Mouse (Mus musculus) heart, embryonic 11.5 days (tissue): Measurements from ENCODE around the gene Vcam1. TPM values are rescaled to one million over a fixed set of nuclear protein-coding genes. Genes with fewer than 3 reads are reported as not detected.

Experiments used
- ATAC-seq: fragments of 200-750 bp; cut with Nextera tagmentation; replicated peaks from 2 replicates; pipeline ENCODE4 v1.8.0; 2017; ENCODE audit warnings: moderate library complexity; ENCODE audit not compliant: insufficient number of reproducible peaks, low FRiP score, low TSS enrichment
- H3K27ac ChIP-seq: fragments of 300-500 bp; sonication (generic); 2 replicates; pipeline ENCODE4 v1.5.1; 2014; ENCODE audit warnings: mild to moderate bottlenecking, low read depth, low read length
- H3K27me3 ChIP-seq: fragments of 300-500 bp; sonication (generic); 2 replicates; pipeline ENCODE4 v1.6.1; 2014; ENCODE audit warnings: mild to moderate bottlenecking, low read length, mixed read lengths; ENCODE audit not compliant: control insufficient read depth, insufficient read depth
- H3K36me3 ChIP-seq: fragments of 300-500 bp; sonication (generic); 2 replicates; pipeline ENCODE4 v1.6.1; 2014; ENCODE audit warnings: mild to moderate bottlenecking, low read length, moderate library complexity, mixed read lengths; ENCODE audit not compliant: control insufficient read depth, insufficient read depth
- H3K4me1 ChIP-seq: fragments of 300-500 bp; sonication (generic); 2 replicates; pipeline ENCODE4 v1.6.1; 2014; ENCODE audit warnings: low read length; ENCODE audit not compliant: control insufficient read depth, insufficient read depth
- H3K4me2 ChIP-seq: fragments of 300-500 bp; sonication (generic); 2 replicates; pipeline ENCODE4 v1.6.1; 2014; ENCODE audit warnings: mild to moderate bottlenecking, moderate library complexity
- H3K4me3 ChIP-seq: fragments of 300-500 bp; sonication (generic); 2 replicates; pipeline ENCODE4 v1.5.1; 2014; ENCODE audit warnings: low read depth, low read length
- H3K9ac ChIP-seq: fragments of 300-500 bp; sonication (generic); 2 replicates; pipeline ENCODE4 v1.6.1; 2014; ENCODE audit warnings: mild to moderate bottlenecking, low read depth, low read length, moderate library complexity
- H3K9me3 ChIP-seq: fragments of 300-500 bp; sonication (generic); replicated peaks from 2 replicates; pipeline ENCODE4 v1.6.1; 2016; ENCODE audit warnings: low read length; ENCODE audit not compliant: control insufficient read depth
- WGBS: fragments of 180-500 bp; shearing (Covaris S2); extraction: QIAGEN DNeasy Blood & Tissue Kit; methylation state at CpG from one replicate; pipeline ENCODE4 v1.1.7; 2014; ENCODE audit not compliant: insufficient replicate concordance; 5-methylcytosine and 5-hydroxymethylcytosine counted together
- polyA plus RNA-seq: library from polyadenylated mRNA; unstranded; fragments of >200 nt; fragmentation: Nextera tagmentation; extraction: Ambion mirVana; gene quantifications from 2 replicates; pipeline ENCODE4 v1.2.1, GENCODE M21; 2014

Vcam1 gene
- polyA plus RNA-seq, 1 experiment from 2014 or later, result 60.9 TPM

DNA sequence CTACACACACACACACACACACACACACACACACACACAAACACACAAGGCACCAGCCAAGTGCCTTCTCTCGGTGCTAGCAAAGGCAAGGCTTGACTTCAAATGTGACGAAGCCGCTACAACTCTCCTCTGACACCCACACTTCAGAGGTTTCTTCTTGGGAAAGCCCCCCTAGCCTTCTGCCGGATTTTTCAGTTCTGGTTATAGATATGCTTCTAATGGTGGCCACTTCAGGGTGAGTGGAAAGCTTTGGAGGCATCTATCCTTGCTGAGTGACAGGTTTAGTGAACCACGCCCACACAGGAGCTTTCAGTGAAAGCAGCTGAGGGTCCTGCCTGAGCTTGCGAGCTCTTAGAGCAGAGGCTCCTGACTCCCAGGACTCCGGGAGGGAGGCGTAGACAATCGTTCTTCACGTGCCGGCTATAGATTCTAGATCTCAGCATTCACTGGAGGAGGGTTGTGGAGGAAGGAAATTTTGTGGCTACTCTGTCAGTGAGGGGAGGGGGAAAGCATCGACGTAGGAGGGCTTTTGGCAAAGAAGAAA lies 28.0 kb upstream of the Vcam1 start:
- no peak overlapping the region for H3K9ac ChIP-seq
- 57% methylated on average over 13 of the region's 13 CpGs for WGBS
- ATAC-seq, result no peak

DNA sequence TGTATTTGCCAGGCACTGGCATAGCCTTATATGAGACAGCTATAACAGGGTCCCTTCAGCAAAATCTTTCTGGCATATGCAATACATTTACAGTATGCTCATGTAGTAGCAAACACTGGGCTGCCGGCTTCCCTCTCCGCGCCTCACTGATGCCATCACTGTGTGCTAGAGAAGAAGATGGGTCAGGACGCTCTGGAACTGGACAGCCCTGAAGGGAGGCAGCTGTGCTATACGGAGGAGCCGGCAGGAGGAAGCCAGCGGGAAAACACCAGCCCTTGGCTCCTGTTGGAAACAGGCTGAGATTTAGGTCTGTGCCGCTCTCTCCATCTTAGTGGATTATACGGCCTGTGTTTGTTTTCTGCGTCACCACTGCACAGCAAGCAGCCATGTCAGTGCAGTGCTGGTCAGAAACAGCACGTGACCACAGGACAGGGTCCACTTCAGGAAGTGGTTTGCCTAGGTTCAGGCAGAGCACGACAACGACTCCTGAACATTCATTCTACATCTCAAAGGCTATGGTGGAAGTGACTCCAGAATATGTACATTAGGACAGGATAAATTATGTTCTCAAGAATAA lies 20.7 kb upstream of the Vcam1 start:
- H3K4me2 ChIP-seq, result no peak overlapping the region
- no peaks in the 10 kb centered on the region for H3K27me3 ChIP-seq
- no peak for ATAC-seq
- no peaks in the 10 kb centered on the region for H3K36me3 ChIP-seq
- peaks cover 9% of the 10 kb centered on the region; the same call in 1 of the 2 replicates for H3K4me1 ChIP-seq
- H3K9ac ChIP-seq, result no peak overlapping the region
- no peak overlapping the region for H3K4me3 ChIP-seq
- no peaks in the 10 kb centered on the region for H3K9me3 ChIP-seq
- 77% methylated on average over 13 of the region's 13 CpGs for WGBS
- H3K27ac ChIP-seq, result no peak overlapping the region

More for the DNA sequence above, 28.0 kb upstream of the Vcam1 start:
- Histone ChIP-seq H3K27ac (no peak overlapping the region), H3K4me2 (peak overlapping the region; percentile 35), H3K27me3 (no peaks in the 10 kb centered on the region), H3K4me1 (peaks cover 3% of the 10 kb centered on the region; the same call in 1 of the 2 replicates), H3K36me3 (no peaks in the 10 kb centered on the region), H3K4me3 (no peak overlapping the region), H3K9me3 (no peaks in the 10 kb centered on the region)

DNA sequence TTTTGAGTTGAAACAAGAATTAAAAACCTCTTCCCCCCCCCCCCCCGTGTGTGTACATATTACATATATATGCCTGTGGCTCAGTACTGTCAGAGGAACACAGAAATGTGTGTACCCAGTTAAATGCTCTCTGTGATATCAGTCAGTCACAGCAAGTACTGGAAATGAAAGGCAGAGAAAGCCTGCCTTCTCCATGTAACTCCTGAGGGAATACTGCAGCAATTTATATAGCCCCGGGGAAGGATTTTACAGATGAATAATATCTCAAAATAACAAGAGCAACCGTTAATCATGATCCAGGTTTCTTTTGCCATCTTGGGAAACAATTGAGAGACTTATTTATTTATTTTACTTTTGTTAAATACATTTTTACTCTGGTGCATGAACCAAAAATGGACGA lies 19.6 kb upstream of the Vcam1 start:
- no peak overlapping the region for H3K9ac ChIP-seq
- ATAC-seq, result no peak

GRCm38 (mm10) chr3:116148676-116149075 lies 19.2 kb upstream of the Vcam1 start:
- ATAC-seq, result no peak
- Histone ChIP-seq H3K4me3 (no peak overlapping the region), H3K27ac (no peak overlapping the region), H3K9me3 (no peaks in the 10 kb centered on the region), H3K4me1 (peaks cover 9% of the 10 kb centered on the region; the same call in 1 of the 2 replicates), H3K4me2 (no peak overlapping the region), H3K9ac (no peak overlapping the region), H3K27me3 (no peaks in the 10 kb centered on the region), H3K36me3 (no peaks in the 10 kb centered on the region)
- 56% methylated on average over 9 of the region's 9 CpGs for WGBS

More for the DNA sequence above, 19.6 kb upstream of the Vcam1 start:
- Histone ChIP-seq H3K36me3 (no peaks in the 10 kb centered on the region), H3K27me3 (no peaks in the 10 kb centered on the region), H3K27ac (no peak overlapping the region), H3K4me2 (no peak overlapping the region), H3K9me3 (no peaks in the 10 kb centered on the region), H3K4me3 (no peak overlapping the region), H3K4me1 (peaks cover 9% of the 10 kb centered on the region; the same call in 1 of the 2 replicates)
- WGBS, result 61% methylated on average over 4 of the region's 4 CpGs

- Histone ChIP-seq H3K27ac (no peak overlapping the region), H3K4me1 (peaks cover 26% of the 10 kb centered on the region), H3K36me3 (no peaks in the 10 kb centered on the region), H3K27me3 (no peaks in the 10 kb centered on the region), H3K4me3 (no peak overlapping the region), H3K4me2 (no peak overlapping the region), H3K9me3 (no peaks in the 10 kb centered on the region), H3K9ac (no peak overlapping the region)
- WGBS, result 36% methylated on average over 3 of the region's 3 CpGs
- no peak for ATAC-seq
Observed at GRCm38 (mm10) chr3:116141226-116141625, 11.7 kb upstream of the Vcam1 start.

DNA sequence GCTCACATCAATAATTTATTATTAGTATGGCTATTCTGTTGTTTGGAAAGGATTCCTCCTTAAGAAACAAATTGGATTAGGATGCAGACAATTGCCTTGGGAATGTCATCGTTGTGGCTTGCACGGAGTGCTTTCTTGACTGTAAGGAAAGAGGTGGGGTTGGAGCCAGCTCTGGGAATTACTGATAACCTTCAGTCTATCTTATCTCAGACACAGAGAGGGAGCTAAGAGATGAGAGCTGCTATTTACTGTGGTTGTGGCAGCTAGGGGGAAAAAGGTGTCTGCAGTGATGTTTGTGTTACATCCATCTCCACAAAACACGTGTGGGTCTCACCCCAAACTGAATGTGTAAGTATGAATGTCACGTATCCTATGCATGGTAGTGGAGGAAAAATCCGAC lies 9.5 kb upstream of the Vcam1 start:
- 0 out of 2 replicates have a peak, but pooled peaks have one; percentile 21 for ATAC-seq
- Histone ChIP-seq H3K27ac (no peak overlapping the region), H3K9ac (no peak overlapping the region), H3K36me3 (no peaks in the 10 kb centered on the region), H3K4me2 (no peak overlapping the region), H3K27me3 (no peaks in the 10 kb centered on the region), H3K9me3 (no peaks in the 10 kb centered on the region), H3K4me3 (no peak overlapping the region), H3K4me1 (peaks cover 26% of the 10 kb centered on the region)
- WGBS, result 12% methylated on average over 5 of the region's 5 CpGs

DNA sequence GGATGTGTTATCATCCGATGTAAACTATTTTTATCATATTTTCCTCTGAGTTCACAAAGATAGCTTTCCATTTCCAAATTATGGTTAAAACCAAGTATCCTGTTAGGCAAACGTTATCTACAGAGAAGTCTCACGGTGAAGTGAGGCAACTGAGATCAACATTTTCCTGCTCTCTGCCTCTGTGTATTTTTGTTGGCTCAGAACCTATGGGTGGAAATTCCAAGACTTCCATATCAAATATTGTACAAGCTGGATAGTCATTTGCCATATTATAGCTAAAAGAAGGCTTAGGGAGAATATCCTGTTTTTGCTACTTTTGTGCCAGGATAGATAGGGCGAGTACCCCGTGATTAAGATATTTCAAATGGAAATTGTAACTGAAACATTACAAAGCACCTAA lies 8.6 kb upstream of the Vcam1 start:
- Histone ChIP-seq H3K9me3 (no peaks in the 10 kb centered on the region), H3K27ac (peak overlapping the region; percentile 5; the same call in 1 of the 2 replicates), H3K4me2 (no peak overlapping the region), H3K9ac (no peak overlapping the region), H3K36me3 (no peaks in the 10 kb centered on the region), H3K4me1 (peaks cover 26% of the 10 kb centered on the region), H3K27me3 (no peaks in the 10 kb centered on the region), H3K4me3 (no peak overlapping the region)
- WGBS, result 41% methylated on average over 5 of the region's 5 CpGs
- ATAC-seq, result no peak

GRCm38 (mm10) chr3:116133363-116133762 lies 3.9 kb upstream of the Vcam1 start:
- Histone ChIP-seq H3K9ac (no peak overlapping the region), H3K4me1 (peaks cover 2% of the 10 kb centered on the region; the same call in 1 of the 2 replicates), H3K36me3 (no peaks in the 10 kb centered on the region), H3K9me3 (no peaks in the 10 kb centered on the region), H3K27me3 (no peaks in the 10 kb centered on the region), H3K27ac (no peak overlapping the region), H3K4me2 (no peak overlapping the region), H3K4me3 (no peak overlapping the region)
- no peak for ATAC-seq
- 72% methylated on average over 5 of the region's 5 CpGs for WGBS

DNA sequence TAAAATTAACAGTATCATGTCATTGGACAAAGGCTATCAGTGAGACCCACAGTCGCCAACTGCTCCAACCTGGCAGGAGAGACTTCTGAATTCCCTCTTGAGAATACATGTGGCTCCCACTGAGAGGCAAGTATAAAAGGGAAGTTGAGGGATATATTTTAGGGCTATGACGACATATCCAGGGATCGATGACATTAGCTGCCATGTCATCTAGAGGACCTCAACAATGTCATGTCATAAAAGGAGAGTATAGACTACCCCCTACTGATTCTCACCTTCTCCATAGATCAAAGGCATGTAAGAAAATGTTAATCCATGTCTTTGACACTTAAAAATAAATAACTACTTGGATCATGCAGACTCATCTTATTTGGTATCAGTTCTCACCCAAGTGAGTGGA lies 1.2 kb upstream of the Vcam1 start:
- H3K36me3 ChIP-seq, result no peaks in the 10 kb centered on the region
- WGBS, result 72% methylated on average over 3 of the region's 3 CpGs
- H3K4me1 ChIP-seq, result peaks cover 9% of the 10 kb centered on the region
- no peak for ATAC-seq
- no peak overlapping the region for H3K4me3 ChIP-seq
- no peaks in the 10 kb centered on the region for H3K27me3 ChIP-seq
- no peak overlapping the region for H3K4me2 ChIP-seq
- H3K27ac ChIP-seq, result no peak overlapping the region
- H3K9me3 ChIP-seq, result no peaks in the 10 kb centered on the region
- H3K9ac ChIP-seq, result no peak overlapping the region
